Mouse (Mus musculus): ENCODE results near the gene Rhoa. TPM values are rescaled to one million over a fixed set of nuclear protein-coding genes. Genes with fewer than 3 reads are reported as not detected.
"Not testable (repeated sequence)": the region's sequence is repeated elsewhere in the genome, so short reads cannot be mapped to it uniquely, and the experiment has no call there.

Gene Rhoa
- total RNA-seq, 1 experiment from 2014 or later, result 359 TPM

DNA sequence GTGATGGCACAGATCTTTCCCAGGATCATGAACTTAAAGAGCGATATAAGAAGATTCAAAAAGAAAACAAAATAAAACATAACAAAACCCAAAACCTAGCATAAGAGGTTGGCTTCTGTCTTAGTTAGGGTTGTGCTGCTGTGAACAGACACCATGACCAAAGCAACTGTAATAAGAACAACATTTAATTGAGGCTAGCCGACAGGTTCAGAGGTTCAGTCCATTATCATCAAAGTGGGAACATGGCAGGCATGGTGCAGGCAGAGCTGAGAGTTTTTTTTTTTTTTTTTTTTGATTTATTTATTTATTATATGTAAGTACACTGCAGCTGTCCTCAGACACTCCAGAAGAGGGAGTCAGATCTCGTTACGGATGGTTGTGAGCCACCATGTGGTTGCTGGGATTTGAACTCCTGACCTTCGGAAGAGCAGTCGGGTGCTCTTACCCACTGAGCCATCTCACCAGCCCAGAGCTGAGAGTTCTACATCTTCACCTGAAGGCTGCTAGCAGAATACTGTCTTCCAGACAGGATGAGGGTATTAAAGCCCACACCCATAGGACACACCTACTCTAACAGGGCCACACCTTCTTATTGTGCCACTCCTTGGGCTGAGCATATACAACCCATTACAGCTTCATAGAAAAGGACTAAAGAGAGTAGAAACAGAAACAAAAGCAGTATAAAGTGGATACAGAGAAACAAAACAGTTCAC lies 18.2 kb upstream of the Rhoa start:
- not testable (repeated sequence) for DNase-seq

DNA sequence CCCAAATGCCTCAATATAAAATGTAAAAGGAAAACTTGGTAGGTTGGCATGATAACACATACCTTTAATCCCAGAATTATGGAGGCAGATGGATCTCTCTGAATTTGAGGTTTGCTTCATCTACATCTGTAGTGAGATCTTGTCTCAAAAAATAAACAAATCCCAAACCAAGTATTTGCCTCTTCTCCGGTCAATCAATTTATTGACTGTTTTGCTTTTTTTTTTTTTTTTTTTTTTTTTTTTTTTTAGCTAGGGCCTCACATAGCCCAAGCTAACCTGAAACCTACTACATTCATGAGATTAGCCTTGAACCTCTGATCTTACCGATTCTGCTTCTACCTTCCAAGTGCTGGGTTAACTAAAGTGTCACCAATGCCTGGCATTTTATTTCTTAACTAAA lies 16.6 kb upstream of the Rhoa start:
- no peak for DNase-seq

DNA sequence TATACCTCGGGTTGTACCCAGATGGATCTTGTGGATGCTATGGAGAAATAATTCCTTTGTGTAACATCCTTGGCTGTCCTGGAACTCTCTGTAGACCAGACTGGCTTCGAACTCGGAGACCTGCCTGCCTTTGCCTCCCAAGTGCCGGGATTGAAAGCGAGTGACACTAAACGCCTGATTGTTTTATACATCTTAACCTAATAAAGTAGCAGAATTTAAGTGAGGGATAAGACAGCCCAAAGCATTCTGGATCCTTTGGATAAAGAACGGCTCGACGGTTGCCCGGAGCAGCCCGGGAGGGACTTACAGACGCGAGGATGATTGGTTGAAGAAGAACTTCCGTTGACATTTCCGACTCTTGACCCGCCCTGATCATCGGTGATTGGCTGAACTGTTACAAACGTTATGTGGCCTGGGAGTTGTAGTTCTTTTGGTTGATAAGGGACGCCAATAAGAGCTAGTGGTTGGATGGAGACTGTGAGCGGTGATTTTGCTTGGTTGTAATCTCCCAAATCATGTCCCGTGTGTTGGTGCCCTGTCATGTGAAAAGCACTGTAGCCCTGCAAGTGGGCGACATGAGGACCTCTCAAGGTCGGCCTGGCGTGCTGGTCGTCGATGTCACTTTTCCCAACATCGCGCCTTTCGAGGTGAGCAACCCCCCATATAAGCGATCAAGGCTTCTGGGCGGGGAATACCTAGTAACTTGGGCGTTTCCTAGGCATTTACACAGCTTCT lies 15.7 kb upstream of the Rhoa start, which contains the start of gene Nicn1:
TSS of gene Nicn1 (plus strand) at position 414 of the 735 bp plus-strand sequence.
- DNase-seq, result peak; percentile 93

- no peak for DNase-seq
These were observed 15.2 kb upstream of the Rhoa start for GRCm38 (mm10) chr9:108290773-108291172.

GRCm38 (mm10) chr9:108296453-108297355 lies 9.2 kb upstream of the Rhoa start, which contains the start of gene Amt:
TSS of gene Amt (plus strand) at chr9:108296853.
- DNase-seq, result no peak

GRCm38 (mm10) chr9:108301853-108302252 lies 4.1 kb upstream of the Rhoa start:
- DNase-seq, result no peak

- DNase-seq, result no peak
These were observed 1.2 kb upstream of the Rhoa start for GRCm38 (mm10) chr9:108304716-108305115.

DNA sequence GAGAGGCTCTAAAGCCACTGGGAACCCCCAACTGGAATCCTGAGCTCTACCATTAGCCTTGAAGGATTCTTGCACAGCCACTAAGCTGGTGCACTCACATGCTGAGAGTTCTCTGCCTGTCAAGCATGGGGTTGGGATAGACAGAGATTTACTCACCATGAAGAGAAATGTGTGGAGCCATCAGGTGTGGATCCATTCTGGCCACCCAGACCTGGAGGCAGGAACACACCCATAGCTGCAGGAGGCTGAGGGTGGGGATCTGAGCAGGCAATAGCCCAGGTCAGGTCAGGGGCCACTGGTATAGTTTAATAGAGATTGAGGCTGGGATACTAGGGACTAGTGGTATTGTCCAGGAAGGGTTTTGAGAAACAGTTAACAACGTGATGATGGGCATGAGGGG lies 759 bp upstream of the Rhoa start:
- no peak for DNase-seq

DNA sequence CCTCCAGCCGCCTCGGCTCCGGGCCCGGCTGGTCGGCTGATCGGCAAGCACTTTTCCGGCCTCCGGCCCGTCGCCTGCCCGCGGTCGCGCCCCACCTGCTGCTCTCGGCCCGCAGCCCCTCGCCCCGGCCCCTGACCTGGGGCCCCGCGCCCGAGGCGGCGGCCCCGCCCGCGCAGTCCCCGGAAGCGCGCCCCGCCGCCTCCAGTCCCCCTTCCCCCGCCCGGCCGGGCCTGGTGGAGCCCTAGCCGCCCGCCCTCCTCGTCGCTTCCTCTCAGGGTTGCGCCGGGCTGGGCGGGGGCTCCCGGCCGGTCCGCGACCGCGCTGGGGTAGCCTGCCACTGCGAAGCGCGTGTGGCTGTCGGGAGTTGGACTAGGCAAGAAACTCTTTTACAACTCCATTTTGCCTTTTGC lies 647 bp downstream of the Rhoa start:
- DNase-seq, result peak; percentile 94

GRCm38 (mm10) chr9:108307021-108307807 lies 1.3 kb downstream of the Rhoa start:
- no peak for DNase-seq

GRCm38 (mm10) chr9:108308141-108308540 lies 2.2 kb downstream of the Rhoa start:
- DNase-seq, result no peak

- peak; percentile 28 for DNase-seq
These were observed 11.6 kb downstream of the Rhoa start for GRCm38 (mm10) chr9:108317572-108317971.

DNA sequence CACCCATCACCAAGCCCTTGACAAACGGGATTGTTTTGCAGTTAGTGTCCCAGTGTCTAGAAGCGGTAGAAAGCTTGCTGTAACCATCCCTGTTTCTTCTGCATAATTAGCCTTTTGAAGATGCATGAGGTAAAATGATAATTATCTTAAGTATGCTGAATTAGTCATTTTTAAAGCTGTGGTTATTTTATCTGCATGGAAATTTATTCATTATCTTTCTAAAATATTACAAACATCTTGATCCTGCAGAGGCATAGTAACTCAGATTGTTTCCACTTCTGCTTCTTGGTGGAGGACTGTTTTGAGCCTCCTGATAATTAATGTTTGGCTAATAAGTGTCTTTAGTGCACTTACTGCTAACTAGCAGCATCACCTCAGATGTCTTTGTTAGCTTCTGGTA lies 12.5 kb downstream of the Rhoa start:
- no peak for DNase-seq

GRCm38 (mm10) chr9:108322054-108322453 lies 16.1 kb downstream of the Rhoa start:
- not testable (repeated sequence) for DNase-seq

GRCm38 (mm10) chr9:108324784-108325183 lies 18.9 kb downstream of the Rhoa start:
- DNase-seq, result no peak

DNA sequence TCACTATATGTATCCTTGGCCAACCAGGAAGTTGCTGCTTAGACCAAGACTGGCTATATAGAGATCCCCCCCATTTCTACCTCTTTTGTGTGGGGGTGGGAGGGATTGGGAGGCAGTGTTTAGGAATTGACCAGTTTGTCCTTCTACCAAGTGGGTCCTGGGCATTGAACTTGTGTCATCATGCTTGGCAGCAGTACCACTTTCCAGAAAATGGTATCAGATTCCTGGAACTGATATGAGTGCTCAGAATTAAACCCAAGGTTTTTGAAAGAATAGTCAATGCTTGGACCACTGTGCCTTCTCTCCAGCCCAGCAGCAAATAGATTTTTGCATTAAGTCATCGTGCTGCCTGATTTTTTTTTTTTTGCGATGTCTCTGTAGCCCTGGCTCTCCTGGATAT lies 19.9 kb downstream of the Rhoa start:
- no peak for DNase-seq

DNA sequence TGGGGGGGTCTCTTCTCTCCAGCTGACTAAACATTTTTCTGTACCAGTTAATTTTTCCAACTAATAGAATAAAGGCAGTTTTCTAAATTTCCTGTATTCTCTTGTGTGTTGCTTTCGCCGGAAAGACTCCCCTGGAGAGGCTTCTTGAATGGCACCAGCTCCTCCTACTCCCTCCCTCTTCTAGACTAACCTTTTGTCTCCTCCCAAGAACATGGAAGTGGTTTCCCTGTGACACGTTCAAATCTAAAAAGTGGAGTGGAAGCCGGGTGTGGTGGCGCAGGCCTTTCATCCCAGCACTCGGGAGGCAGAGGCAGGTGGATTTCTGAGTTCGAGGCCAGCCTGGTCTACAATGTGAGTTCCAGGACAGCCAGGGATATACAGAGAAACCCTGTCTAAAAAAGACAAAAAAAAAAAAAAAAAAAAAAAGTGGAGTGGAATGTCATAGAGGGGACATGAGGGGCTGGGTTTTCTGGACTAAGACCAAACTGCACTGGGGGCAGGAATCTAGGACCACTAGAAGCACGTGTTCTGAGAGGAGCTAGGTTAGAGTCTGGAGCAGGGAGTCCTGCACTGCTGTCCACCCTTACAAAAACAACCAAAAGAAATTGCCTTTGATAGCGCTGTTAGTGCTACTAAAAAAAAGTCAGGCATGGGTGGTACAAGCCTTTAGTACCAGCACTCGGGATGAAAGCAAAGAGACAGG lies 32.1 kb downstream of the Rhoa start:
- DNase-seq, result no peak

DNA sequence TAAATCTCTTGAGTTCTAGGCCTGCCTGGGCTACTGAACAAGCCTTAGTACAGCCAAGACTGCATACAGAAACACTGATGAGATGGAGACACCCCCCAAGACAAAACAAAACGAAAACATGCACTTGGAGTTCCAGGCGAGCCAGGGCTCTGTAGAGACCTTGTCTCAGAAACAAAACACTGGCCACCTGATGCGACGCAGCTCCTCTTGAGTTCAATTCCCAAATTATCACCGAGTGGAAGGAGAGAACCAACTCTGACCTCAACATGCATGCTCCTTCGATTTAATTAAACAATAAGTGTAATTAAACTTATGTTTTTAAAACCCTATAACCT lies 32.6 kb downstream of the Rhoa start:
- DNase-seq, result no peak

GRCm38 (mm10) chr9:108338886-108339781 lies 33.2 kb downstream of the Rhoa start, which contains the start of gene Gpx1:
TSS of gene Gpx1 (plus strand) at chr9:108338903.
- DNase-seq, result peak; percentile 94

- peak; percentile 62 for DNase-seq
These were observed 33.9 kb downstream of the Rhoa start for GRCm38 (mm10) chr9:108339886-108340257.

All from adrenal gland, postnatal 14 days (tissue).